Mouse (Mus musculus) embryonic fibroblast, embryonic 13.5 days (primary cell): ENCODE data around the gene Mcm3ap. TPM values are rescaled to one million over a fixed set of nuclear protein-coding genes. Genes with fewer than 3 reads are reported as not detected.
A peak's percentile ranks its signal among the peaks of the same experiment; 100 is the strongest.

Source experiments
- H3K27ac ChIP-seq: 2 replicates; pipeline ENCODE4 v1.5.1; 2012; ENCODE audit warnings: low read length, control low read depth, inconsistent platforms; ENCODE audit not compliant: insufficient read depth
- H3K4me1 ChIP-seq: 2 replicates; pipeline ENCODE4 v1.6.1; 2011; ENCODE audit warnings: low read length; ENCODE audit not compliant: control insufficient read depth, insufficient read depth
- H3K4me3 ChIP-seq: 2 replicates; pipeline ENCODE4 v1.5.1; 2011; ENCODE audit warnings: mild to moderate bottlenecking, control low read depth, low read length; ENCODE audit not compliant: insufficient read depth
- CTCF ChIP-seq: IDR thresholded peaks from 2 replicates; pipeline ENCODE4 v1.5.1; 2011; ENCODE audit warnings: mild to moderate bottlenecking, control low read depth, low read length, moderate library complexity, borderline replicate concordance; ENCODE audit not compliant: insufficient read depth
- POLR2A ChIP-seq: IDR thresholded peaks from 2 replicates; pipeline ENCODE4 v1.6.1; 2011; ENCODE audit warnings: low read depth, mild to moderate bottlenecking, control low read depth, low read length, moderate library complexity
- polyA plus RNA-seq: library from polyadenylated mRNA; stranded (reverse); fragments of >200 nt; gene quantifications from 2 replicates; pipeline ENCODE4 v1.2.4, GENCODE M21; 2011; ENCODE audit warnings: low read depth; ENCODE audit not compliant: missing spikeins, insufficient read length

Mcm3ap gene
- polyA plus RNA-seq, 1 experiment = 35.4 TPM

GRCm38 (mm10) chr10:76448851-76449250 lies 19.9 kb upstream of the Mcm3ap start, which contains the start of gene 2610028H24Rik:
2610028H24Rik (plus strand) TSS chr10:76449081.
- H3K4me1 ChIP-seq = no peaks in the 10 kb centered on the region
- TF ChIP-seq POLR2A (no peak), CTCF (no peak)

GRCm38 (mm10) chr10:76455289-76455688 lies 13.4 kb upstream of the Mcm3ap start:
- no peaks in the 10 kb centered on the region for H3K4me1 ChIP-seq
- no peak overlapping the region for H3K27ac ChIP-seq
- no peak overlapping the region for H3K4me3 ChIP-seq
- TF ChIP-seq POLR2A (no peak), CTCF (peak; percentile 67; the same call in 1 of the 2 replicates)

More at GRCm38 (mm10) chr10:76448851-76449250, 19.9 kb upstream of the Mcm3ap start, which contains the start of gene 2610028H24Rik:
- H3K4me3 ChIP-seq = no peak within 1 kb of the TSS
- H3K27ac ChIP-seq = no peak within 1 kb of the TSS

GRCm38 (mm10) chr10:76461255-76461654 lies 7.5 kb upstream of the Mcm3ap start:
- TF ChIP-seq CTCF (no peak), POLR2A (no peak)
- no peak overlapping the region for H3K27ac ChIP-seq
- no peaks in the 10 kb centered on the region for H3K4me1 ChIP-seq
- H3K4me3 ChIP-seq = no peak overlapping the region

GRCm38 (mm10) chr10:76462312-76462711 lies 6.4 kb upstream of the Mcm3ap start:
- Histone ChIP-seq H3K4me1 (no peaks in the 10 kb centered on the region), H3K27ac (no peak overlapping the region), H3K4me3 (no peak overlapping the region)
- TF ChIP-seq CTCF = no peak
- no peak for TF ChIP-seq POLR2A

DNA sequence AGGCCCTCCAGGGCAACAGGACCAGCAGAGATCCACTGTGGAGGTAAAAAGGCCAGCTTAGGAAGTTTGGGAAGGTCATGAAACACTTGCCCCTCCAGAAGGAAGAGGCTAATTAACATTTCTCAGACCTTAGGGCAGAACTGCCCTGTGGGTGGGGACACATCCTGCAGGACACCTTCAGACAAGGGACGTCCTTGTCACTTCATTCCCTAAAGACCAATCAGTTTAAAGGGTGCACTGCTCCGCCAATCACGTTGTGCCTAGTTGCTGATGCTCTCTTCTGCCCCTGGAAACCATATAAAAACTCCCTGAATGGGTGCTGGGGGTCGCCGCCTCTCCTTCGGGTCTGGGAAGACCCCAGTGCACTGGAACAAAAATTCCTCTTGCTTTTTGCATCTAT lies 6.0 kb upstream of the Mcm3ap start:
- TF ChIP-seq CTCF (no peak), POLR2A (no peak)
- Histone ChIP-seq H3K4me3 (no peak overlapping the region), H3K4me1 (no peaks in the 10 kb centered on the region), H3K27ac (no peak overlapping the region)

- Histone ChIP-seq H3K4me1 (no peaks in the 10 kb centered on the region), H3K4me3 (no peak overlapping the region), H3K27ac (no peak overlapping the region)
- TF ChIP-seq POLR2A = no peak
- no peak for TF ChIP-seq CTCF
Measured at GRCm38 (mm10) chr10:76473759-76474158, 5.0 kb downstream of the Mcm3ap start.

DNA sequence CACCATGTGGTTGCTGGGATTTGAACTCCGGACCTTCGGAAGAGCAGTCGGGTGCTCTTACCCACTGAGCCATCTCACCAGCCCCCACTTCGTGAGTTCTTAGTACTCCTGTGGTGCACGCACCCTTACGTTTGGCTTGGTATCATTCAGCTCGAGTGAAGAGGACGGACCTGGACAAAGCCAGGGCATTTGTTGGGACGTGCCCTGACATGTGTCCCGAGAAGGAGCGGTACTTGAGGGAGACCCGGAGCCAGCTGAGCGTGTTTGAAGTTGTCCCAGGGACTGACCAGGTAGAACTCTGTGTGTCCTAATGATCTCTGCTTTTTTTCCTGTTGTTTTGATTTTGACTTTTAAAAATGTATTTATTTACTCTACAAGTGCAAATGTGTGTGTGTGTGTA lies 12.1 kb downstream of the Mcm3ap start:
- H3K4me3 ChIP-seq = no peak overlapping the region
- H3K27ac ChIP-seq = no peak overlapping the region
- TF ChIP-seq POLR2A = no peak
- no peak for TF ChIP-seq CTCF
- H3K4me1 ChIP-seq = no peaks in the 10 kb centered on the region

DNA sequence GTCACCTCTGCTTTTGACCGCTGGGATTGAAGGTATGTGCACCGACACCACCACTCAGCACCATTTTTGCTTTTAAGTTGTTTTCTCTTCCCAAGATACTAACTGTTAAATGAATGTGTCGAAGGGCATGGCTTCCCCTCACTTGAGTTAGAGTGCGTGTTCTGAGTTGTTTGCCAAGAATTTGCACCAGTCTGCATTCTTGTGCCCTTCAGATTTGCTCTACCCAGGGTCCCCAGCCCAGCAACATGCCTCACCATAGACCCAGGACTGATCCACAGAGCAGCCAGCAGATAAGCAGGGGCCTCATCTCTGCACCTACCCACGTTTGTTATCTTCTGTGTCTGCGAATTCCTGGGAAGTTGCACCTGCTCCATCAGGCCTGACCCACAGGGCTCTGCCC lies 12.8 kb downstream of the Mcm3ap start:
- Histone ChIP-seq H3K4me3 (no peak overlapping the region), H3K4me1 (no peaks in the 10 kb centered on the region), H3K27ac (no peak overlapping the region)
- no peak for TF ChIP-seq POLR2A
- TF ChIP-seq CTCF = no peak

GRCm38 (mm10) chr10:76486302-76486701 lies 17.6 kb downstream of the Mcm3ap start:
- TF ChIP-seq POLR2A (no peak), CTCF (no peak)
- Histone ChIP-seq H3K4me1 (no peaks in the 10 kb centered on the region), H3K4me3 (no peak overlapping the region), H3K27ac (no peak overlapping the region)

DNA sequence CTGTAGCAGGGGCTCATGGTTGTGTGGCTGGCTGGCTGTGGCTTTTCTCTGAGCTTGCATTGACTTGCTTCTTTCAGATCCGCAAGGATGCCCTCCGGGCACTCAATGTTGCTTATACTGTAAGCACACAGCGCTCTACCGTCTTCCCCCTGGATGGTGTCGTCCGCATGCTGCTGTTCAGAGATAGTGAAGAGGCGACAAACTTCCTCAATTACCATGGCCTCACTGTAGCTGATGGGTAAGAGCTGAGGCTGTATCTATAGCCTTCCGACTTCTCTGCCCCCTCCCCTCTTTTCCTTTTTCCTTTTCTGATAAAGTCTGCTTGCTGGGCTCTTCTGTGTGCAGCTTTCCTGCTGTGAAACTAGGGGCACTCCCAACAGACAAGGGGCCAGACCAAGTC lies 19.5 kb downstream of the Mcm3ap start:
- no peak overlapping the region for H3K27ac ChIP-seq

GRCm38 (mm10) chr10:76489205-76489604 lies 20.5 kb downstream of the Mcm3ap start:
- H3K4me3 ChIP-seq = no peak overlapping the region

More for the DNA sequence above, 19.5 kb downstream of the Mcm3ap start:
- TF ChIP-seq POLR2A (no peak), CTCF (no peak)
- H3K4me3 ChIP-seq = no peak overlapping the region
- H3K4me1 ChIP-seq = no peaks in the 10 kb centered on the region

More at GRCm38 (mm10) chr10:76489205-76489604, 20.5 kb downstream of the Mcm3ap start:
- no peaks in the 10 kb centered on the region for H3K4me1 ChIP-seq
- no peak overlapping the region for H3K27ac ChIP-seq
- TF ChIP-seq CTCF = no peak
- no peak for TF ChIP-seq POLR2A
